Mouse (Mus musculus) liver, adult 2 months (tissue): ENCODE results near the gene Strc. TPM values are rescaled to one million over a fixed set of nuclear protein-coding genes. Genes with fewer than 3 reads are reported as not detected.
A peak's percentile ranks its signal among the peaks of the same experiment; 100 is the strongest.

Experiments
- DNase-seq: peaks from one replicate; pipeline ENCODE4 v3.0.0-alpha.2; 2011; ENCODE audit warnings: low read depth, low spot score; ENCODE audit errors: extremely low read depth
- H3K27ac ChIP-seq: fragments of 200-500 bp; replicated peaks from 2 replicates; pipeline ENCODE4 v1.5.1; 2012; ENCODE audit warnings: low read depth, mild to moderate bottlenecking, control low read depth, inconsistent platforms, low read length; ENCODE audit not compliant: insufficient read depth
- H3K27me3 ChIP-seq: fragments of 200-500 bp; 2 replicates; pipeline ENCODE4 v1.6.1; 2012; ENCODE audit warnings: mild to moderate bottlenecking, moderate library complexity, low read length, inconsistent platforms; ENCODE audit not compliant: control insufficient read depth, insufficient read depth
- H3K36me3 ChIP-seq: fragments of 200-500 bp; 2 replicates; pipeline ENCODE4 v1.6.1; 2012; ENCODE audit warnings: low read length, inconsistent platforms; ENCODE audit not compliant: control insufficient read depth, insufficient read depth
- H3K4me1 ChIP-seq: fragments of 200-500 bp; 2 replicates; pipeline ENCODE4 v1.6.1; 2011; ENCODE audit warnings: low read length; ENCODE audit not compliant: control insufficient read depth, insufficient read depth
- H3K4me3 ChIP-seq: fragments of 200-500 bp; 2 replicates; pipeline ENCODE4 v1.5.1; 2011; ENCODE audit warnings: low read depth, mild to moderate bottlenecking, control low read depth, low read length, moderate library complexity; ENCODE audit not compliant: insufficient read depth
- H3K79me2 ChIP-seq: fragments of 200-500 bp; 2 replicates; pipeline ENCODE4 v1.6.1; 2012; ENCODE audit warnings: inconsistent platforms, mild to moderate bottlenecking, low read length, moderate library complexity; ENCODE audit not compliant: control insufficient read depth, insufficient read depth
- H3K9ac ChIP-seq: fragments of 200-500 bp; 2 replicates; pipeline ENCODE4 v1.6.1; 2012; ENCODE audit warnings: low read depth, mild to moderate bottlenecking, control low read depth, inconsistent platforms, low read length
- CTCF ChIP-seq: fragments of 200-500 bp; IDR thresholded peaks from 2 replicates; pipeline ENCODE4 v1.5.1; 2011; ENCODE audit warnings: low read depth, low read length, control low read depth
- POLR2A ChIP-seq: fragments of 200-500 bp; IDR thresholded peaks from 2 replicates; pipeline ENCODE4 v1.6.1; 2011; ENCODE audit warnings: low read length, control low read depth; ENCODE audit not compliant: insufficient read depth; ENCODE audit errors: extremely low read depth
- WGBS: fragments of 180-500 bp; shearing (Covaris S2); methylation state at CpG from one replicate; pipeline ENCODE4 v1.1.7; 2018; 5-methylcytosine and 5-hydroxymethylcytosine counted together
- polyA plus RNA-seq: library from polyadenylated mRNA; depleted of rRNA; stranded (reverse); fragments of >200 nt; gene quantifications from 2 replicates; pipeline ENCODE4 v1.2.3, GENCODE M21; 2012
- total RNA-seq: library from RNA; depleted of rRNA; stranded (reverse); fragments of >200 nt; gene quantifications from 2 replicates; pipeline ENCODE4 v1.2.3, GENCODE M21; 2014

Strc gene
- total and polyA plus RNA-seq, 2 experiments, result not detected

- Histone ChIP-seq H3K79me2 (no peaks in the 10 kb centered on the region), H3K27me3 (peaks cover 10% of the 10 kb centered on the region), H3K27ac (no peak overlapping the region), H3K36me3 (no peaks in the 10 kb centered on the region), H3K4me3 (no peak overlapping the region), H3K4me1 (no peaks in the 10 kb centered on the region), H3K9ac (no peak overlapping the region)
- no peak for DNase-seq
- no peak for TF ChIP-seq POLR2A
- no peak for TF ChIP-seq CTCF
- 89% methylated on average over 3 of the region's 3 CpGs for WGBS
Measured at GRCm38 (mm10) chr2:121363656-121364055, 23.3 kb downstream of the Strc start.

- Histone ChIP-seq H3K27me3 (peaks cover 16% of the 10 kb centered on the region), H3K4me3 (no peak overlapping the region), H3K36me3 (no peaks in the 10 kb centered on the region), H3K9ac (no peak overlapping the region), H3K4me1 (no peaks in the 10 kb centered on the region), H3K79me2 (no peaks in the 10 kb centered on the region), H3K27ac (no peak overlapping the region)
- WGBS, result 43% methylated on average over 4 of the region's 4 CpGs
- no peak for DNase-seq
- TF ChIP-seq CTCF (no peak), POLR2A (no peak)
Measured at GRCm38 (mm10) chr2:121359461-121359860, 27.5 kb downstream of the Strc start.

- DNase-seq, result no peak
- Histone ChIP-seq H3K27me3 (peaks cover 16% of the 10 kb centered on the region), H3K36me3 (no peaks in the 10 kb centered on the region), H3K79me2 (no peaks in the 10 kb centered on the region), H3K9ac (no peak overlapping the region), H3K4me3 (no peak overlapping the region), H3K27ac (no peak overlapping the region), H3K4me1 (0 out of 2 replicates have a peak, but pooled peaks cover 2% of the 10 kb centered on the region)
- WGBS, result under 1% methylated on average over 16 of the region's 16 CpGs
- TF ChIP-seq CTCF, result no peak
- TF ChIP-seq POLR2A, result no peak
Measured at GRCm38 (mm10) chr2:121358381-121358780, 28.6 kb downstream of the Strc start.

- Histone ChIP-seq H3K4me1 (0 out of 2 replicates have a peak, but pooled peaks cover 2% of the 10 kb centered on the region), H3K27ac (no peak overlapping the region), H3K4me3 (no peak overlapping the region), H3K36me3 (no peaks in the 10 kb centered on the region), H3K27me3 (peaks cover 16% of the 10 kb centered on the region), H3K79me2 (no peaks in the 10 kb centered on the region), H3K9ac (no peak overlapping the region)
- DNase-seq, result no peak
- 4% methylated on average over 4 of the region's 4 CpGs for WGBS
- no peak for TF ChIP-seq CTCF
- no peak for TF ChIP-seq POLR2A
Measured at GRCm38 (mm10) chr2:121357961-121358360, 29.0 kb downstream of the Strc start.

GRCm38 (mm10) chr2:121357494-121357893, 29.5 kb downstream of the Strc start, which contains the start of gene Ckmt1:
TSS of gene Ckmt1 (plus strand) at chr2:121357714.
- Histone ChIP-seq H3K27ac (no peak within 1 kb of the TSS), H3K9ac (no peak within 1 kb of the TSS), H3K79me2 (no peaks in the 10 kb centered on the region), H3K36me3 (no peaks in the 10 kb centered on the region), H3K4me1 (0 out of 2 replicates have a peak, but pooled peaks cover 2% of the 10 kb centered on the region), H3K4me3 (no peak within 1 kb of the TSS), H3K27me3 (peaks cover 14% of the 10 kb centered on the region)
- DNase-seq, result no peak
- WGBS, result 49% methylated on average over 5 of the region's 5 CpGs
- TF ChIP-seq POLR2A, result no peak
- no peak for TF ChIP-seq CTCF

GRCm38 (mm10) chr2:121354820-121355592, 32.0 kb downstream of the Strc start, which contains the start of gene Ppip5k1:
TSS of gene Ppip5k1 (minus strand) at chr2:121355396.
- Histone ChIP-seq H3K79me2 (no peaks in the 10 kb centered on the region), H3K4me1 (0 out of 2 replicates have a peak, but pooled peaks cover 2% of the 10 kb centered on the region), H3K27ac (no peak within 1 kb of the TSS), H3K27me3 (peaks cover 12% of the 10 kb centered on the region), H3K36me3 (no peaks in the 10 kb centered on the region), H3K9ac (peak within 1 kb of the TSS; percentile 80), H3K4me3 (peak within 1 kb of the TSS; percentile 86)
- under 1% methylated on average over 58 of the region's 58 CpGs for WGBS
- TF ChIP-seq POLR2A, result no peak
- TF ChIP-seq CTCF, result peak; percentile 95
- peak; percentile 79 for DNase-seq
